Mouse (Mus musculus): ENCODE results near the gene Lancl2.

Lancl2 gene

DNA sequence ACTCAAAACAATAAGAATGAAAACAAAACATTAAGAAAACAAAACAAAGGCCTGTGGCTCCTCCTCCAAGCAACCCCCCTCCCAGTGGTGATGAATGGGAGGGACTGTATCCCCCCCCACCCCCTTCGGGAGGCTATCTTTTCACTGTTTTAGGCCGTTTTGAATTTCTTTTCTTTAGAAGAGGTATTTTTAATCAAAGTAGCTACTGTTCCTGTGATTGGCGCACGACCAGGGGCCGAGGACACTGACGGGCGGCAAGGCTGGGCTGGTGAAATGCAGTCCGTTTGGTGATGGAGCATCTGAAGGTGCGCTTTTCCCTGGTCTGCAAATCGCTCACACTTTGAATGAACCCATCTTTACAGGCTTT is at the start of gene Lancl2:
Lancl2 (plus strand) TSS at position 165 of the 367 bp plus-strand sequence.
- no peak for DNase-seq (ENCODE audit: low spot score)

DNA sequence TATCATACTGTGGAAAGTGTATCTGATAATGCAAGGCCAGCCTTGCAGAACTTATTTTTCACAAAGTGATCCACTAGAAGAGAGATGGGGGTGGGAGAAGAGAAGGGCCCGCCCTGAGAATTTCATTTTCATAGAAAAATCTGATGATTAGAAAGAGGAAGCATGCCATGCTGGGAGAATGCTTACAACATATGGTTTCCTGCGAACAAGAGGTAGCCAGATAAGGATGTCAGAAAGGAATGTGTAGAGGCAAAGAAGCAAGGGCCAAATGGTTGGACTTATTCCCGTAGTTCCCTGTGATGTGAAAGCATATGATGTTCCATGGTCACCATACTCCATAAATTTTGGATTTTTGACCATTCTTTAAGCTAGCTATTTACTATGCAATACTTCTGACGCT is 41.0 kb upstream of the Lancl2 start:
- DNase-seq (ENCODE audit: low spot score), result no peak

DNA sequence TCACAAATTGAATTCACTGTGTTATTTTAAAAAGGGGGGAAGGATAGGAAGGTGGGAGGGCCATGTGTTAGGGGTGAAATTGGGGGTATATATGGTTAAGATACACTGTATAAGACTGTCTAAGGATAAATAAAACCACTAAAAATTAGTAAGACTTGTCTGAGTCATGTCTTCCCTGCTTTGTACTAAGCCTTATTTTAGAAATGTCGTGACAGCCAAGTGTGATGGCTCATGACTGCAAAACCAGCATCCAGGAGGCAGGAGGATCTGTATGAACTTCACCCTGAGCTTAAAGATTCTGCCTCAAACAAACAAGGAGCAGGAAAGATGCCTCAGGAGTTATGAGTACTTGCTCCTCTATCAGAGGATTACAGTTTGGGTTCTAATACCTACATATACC is 18.2 kb upstream of the Lancl2 start:
- no peak for DNase-seq (ENCODE audit: low spot score)

DNA sequence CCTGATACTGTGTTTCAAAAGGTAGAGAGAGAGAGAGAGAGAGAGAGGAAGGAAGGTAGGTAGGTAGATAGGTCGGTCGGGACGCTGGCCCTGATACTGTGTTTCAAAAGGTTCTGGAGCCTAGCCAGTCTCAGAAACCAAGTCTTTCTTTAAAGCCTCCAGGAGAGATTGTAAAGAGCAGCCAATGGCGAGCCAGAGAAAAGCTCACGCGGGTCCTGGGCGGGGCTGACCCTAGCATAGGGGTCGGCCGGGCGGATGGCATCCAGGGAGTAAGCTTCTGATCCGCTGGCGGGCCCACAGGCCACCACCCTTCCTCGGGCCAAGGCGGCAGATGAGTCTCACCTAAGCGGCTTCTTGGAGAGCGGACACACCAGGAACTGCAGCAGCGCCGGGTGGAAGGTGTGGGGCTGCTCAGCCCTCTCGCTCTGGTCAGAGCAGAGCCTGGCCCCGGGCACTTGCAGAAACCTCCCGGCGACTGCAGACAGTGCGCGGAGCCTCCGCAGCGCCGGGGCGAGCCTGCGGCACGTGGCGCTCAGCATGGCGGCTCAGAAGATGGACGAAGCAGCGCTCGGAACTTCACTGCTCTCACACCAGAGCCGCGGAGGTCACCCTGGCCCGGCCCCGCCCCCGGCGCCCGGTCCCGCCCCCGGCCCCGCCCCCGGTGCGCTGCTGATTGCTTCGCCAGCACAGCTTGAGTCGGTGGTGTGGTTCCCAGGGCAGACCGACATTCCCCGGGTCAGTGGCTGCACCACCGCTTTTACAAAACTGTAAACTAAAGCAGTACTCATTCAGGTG is 10.7 kb upstream of the Lancl2 start, which contains the start of gene Pyurf:
Pyurf (minus strand) TSS at position 612 of the 795 bp plus-strand sequence.
- DNase-seq (ENCODE audit: low spot score), result peak; percentile 80

DNA sequence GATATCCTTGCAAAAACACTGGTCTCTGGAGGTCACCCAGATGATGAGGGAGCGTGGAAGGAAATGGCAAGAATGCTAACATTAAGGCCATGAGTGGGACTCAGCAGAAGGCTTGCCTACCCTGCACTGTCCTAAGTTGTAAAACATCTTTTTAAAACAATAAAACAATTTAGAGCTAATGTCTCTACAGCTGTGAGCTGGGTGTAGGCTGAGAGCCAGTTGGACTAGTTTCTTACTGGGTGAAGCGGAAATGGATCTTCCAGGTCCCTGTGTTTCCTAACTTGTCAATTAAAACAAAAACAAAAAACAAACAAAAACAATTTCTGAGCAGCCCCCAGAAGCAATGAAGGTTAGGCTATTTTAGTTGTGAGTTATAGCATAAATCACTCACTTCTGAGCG is 9.2 kb upstream of the Lancl2 start:
- DNase-seq (ENCODE audit: low spot score), result no peak

DNA sequence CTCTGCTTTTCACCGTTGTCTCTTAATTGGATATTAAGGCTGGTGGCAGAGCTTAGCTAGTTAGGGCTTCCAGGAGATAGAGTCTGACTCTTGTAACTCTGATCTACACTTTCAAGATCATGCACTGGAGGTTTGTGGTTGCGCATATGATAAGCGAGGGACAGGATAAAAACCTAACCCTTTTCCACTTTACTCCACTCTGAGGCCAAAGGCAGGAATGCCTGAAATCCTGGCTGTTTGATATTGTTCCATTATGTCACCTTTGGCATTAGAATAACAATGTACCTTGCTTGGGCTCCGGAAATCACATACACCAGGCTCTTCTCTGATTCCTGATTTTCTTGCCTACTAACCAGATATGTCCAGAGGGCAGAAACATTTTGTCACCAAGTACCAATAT is 654 bp upstream of the Lancl2 start:
- DNase-seq (ENCODE audit: low spot score), result no peak

DNA sequence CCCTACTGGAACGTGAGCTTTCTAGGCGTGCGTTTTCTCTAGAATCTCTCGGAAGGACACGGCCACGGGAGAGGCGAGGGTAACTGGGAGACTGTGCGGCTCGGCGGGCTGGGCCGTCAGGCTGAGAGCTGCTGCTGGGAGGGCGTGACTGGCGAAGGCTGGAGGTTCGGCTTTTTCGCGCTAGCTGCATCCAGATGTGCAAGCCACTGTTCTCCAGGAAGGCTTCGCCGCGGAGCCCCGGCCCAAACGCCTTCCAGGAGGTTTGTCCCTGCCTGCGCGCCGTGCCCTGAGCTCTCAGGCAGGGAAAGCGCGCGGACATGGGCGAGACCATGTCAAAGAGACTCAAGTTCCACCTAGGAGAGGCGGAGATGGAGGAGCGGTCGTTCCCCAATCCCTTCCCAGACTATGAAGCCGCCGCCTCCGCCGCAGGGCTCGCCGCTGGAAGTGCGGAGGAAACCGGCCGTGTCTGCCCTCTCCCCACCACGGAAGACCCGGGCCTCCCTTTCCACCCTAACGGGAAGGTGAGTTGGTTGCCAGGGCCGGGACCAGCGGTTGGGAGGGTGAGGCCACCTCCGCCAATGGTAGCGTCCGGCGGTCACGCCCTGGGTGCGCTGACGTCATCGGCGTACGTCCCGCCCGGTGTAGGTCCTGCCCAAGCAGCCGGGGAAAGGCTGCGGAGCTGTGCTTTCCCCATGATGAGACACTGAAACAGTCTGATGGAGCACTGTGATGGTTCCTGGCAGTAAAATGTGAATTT is 581 bp downstream of the Lancl2 start:
- peak; percentile 93 for DNase-seq (ENCODE audit: low spot score)

DNA sequence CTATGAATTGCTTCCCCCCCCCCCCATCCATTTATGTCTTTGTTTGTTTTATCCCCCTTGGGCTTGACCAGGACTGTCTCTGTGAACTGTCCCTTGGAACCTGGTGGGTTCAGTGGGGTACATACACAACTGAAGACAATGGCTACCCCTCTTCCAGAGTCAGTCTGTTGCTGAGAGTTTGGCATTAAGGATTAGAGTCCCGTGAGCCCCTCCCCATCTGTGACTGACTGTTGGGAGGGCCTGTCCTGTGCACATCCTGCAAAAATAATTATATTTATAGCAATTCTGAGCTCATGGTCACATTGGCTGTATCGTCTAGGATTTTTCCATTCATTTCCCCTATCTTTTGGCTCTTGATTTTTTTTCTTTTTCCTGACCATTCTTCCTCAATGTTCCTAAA is 1.4 kb downstream of the Lancl2 start:
- DNase-seq (ENCODE audit: low spot score), result no peak

DNA sequence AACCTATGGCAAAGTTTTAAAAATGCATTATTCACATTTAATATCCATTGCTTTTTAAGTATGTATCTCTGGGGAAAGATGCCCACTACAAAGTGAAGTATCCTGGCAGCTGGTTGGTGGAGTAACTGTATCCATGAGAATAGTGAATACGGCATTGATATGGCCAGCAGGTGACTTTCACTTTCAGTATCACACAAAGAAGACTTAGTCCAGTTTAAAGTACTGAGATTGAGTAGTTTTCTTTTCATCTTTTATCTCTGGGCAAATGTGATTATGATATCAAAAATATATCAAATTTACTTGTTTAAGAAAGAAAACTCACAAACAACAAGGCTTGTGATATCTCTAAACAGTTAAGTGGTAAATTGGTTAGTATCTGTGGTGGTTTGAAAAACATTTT is 4.4 kb downstream of the Lancl2 start:
- DNase-seq (ENCODE audit: low spot score), result no peak

DNA sequence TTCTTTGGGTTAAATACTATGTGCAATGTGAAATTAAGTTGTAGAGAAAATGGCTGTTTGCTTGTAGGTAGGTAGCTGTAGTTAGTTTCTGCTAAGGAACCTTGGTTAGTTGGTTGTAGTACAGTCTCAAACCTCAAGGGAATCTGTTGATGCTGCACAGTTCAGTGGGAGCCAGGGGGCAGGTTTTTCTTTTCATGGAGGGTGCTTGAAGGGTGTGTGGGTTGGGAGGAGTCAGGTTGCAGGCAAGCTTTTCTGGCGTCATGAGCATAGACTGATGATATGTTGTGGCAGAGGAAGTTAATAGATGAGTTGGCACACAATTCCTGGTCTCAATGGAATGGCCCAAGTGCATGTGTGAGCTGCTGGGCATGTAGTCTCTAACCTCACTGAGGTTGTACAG is 9.4 kb downstream of the Lancl2 start:
- DNase-seq (ENCODE audit: low spot score), result no peak

DNA sequence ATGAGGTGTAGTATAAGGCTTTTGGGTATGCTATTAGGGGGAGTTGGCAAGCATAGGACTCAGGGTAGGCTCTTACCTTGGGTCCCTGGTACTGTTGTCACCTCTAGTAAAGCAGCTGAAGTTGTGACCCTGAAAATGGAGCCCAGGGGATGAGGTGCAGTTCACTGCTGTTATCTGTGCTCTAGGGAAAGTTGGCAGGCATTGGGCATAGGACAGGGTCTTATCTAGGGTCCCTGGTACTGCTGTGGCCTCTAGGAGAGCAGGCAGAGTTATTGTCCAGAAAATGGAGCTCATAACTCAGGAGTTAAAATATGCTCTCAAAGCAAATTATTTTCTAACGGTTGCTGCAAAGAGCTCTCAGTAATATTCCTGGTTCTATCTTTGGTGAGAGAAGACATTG is 19.0 kb downstream of the Lancl2 start:
- no peak for DNase-seq (ENCODE audit: low spot score)

DNA sequence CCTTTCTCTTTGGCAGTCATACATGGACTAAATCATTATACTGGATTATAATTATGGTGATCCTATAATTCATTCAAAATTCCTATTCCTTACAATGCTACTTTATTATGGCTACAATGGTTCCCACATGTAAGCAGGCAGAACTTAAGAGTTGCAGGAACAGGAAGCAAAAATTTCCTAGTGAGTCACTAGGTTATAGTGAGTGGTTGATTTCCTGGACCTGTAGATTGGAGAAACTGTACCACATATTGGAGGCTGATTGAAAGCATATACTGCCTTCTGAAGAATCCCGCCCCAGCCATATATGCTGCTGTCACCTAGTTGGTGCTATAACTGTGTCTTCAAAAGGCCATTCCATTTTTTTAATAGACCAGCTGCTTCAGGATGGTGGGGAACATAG is 40.4 kb downstream of the Lancl2 start:
- DNase-seq (ENCODE audit: low spot score), result no peak

DNA sequence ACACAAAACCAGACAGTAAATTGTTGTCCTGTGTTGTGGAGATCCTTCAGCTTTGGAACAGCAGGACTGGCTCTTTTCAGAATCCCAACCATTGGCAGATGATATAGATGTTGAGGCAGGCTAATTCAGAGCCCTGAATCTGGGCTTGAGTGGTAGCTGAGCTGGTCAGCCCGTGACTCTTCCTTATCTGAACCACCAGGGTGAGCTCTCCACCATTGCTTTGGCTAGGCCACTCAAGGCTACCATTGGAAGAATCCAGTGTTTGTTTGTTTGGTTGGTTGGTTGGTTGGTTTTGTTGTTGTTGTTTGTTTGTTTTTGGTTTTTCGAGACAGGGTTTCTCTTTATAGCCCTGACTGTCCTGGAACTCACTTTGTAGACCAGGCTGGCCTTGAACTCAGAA is 41.0 kb downstream of the Lancl2 start:
- DNase-seq (ENCODE audit: low spot score), result no peak

DNA sequence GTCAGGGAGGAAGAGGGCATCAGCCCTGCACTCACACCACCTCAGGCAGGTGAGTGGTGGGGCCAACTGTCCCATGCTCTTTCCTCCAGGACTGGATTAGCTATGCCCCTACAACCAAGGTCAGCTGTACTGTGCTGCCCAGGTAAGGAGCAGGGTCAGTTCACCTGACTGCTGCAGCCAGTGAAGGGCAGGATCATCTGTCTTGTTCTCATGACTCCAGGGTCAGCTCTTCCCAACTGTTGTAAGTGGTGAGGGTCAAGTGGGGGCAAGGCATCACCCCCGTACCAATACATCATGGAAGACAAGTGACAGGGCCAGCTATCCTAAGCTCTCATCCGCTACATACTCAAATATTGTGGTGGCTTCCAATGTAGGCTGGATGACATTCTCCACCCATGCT is 41.8 kb downstream of the Lancl2 start:
- DNase-seq (ENCODE audit: low spot score), result no peak

DNA sequence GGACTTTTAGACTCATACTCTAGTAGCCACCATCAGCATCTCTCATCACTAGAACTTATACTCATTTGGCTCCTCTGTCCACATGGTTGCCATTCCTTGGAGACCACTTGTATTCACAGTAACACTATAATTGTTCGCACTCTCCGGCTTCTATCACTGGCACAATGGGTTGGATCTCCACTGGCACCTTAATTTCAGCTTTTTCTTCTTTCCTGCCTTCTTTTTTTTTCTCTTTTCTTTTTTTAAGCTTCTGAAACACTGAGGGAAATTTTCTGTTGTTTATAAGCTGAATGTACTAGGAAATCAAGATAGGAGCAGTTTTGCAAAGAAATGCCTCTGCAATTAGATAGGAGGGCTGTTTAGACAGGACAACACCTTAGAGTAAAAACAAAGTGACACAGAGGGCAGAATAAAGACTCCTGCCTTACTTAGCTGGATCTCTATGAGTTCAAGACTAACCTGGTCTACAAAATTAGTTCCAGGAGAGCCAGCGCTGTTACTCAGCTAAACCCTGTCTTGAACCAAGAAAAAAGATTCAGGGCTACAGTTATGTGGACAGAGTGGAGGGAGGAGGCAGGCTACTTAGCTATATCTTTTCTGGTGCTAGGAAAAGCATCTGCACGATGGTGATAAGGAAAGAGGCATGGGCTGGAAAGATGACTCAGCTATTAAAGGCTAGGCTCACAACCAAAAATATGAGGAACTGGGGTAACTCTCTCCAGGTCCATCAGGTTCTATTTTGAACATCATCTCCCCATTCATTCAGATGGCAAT is 42.8 kb downstream of the Lancl2 start:
- DNase-seq (ENCODE audit: low spot score), result no peak

DNA sequence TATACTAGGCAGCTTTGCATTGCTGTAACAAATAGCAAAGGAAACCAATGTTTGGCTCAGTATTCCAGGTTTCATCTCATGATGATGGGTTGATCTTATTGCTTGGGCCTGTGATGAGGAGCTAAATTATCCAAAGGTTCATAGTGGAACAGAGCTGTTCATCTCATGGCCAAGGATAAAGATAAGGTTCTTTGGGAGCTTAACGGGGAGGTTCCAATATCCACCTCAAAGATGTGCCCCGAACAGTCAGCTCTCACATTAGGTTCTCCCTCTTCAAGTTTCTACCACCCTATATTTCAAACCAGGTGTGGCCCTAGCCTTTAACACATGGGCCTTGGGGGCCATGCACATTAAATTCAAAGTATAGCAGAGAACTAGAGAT is 43.4 kb downstream of the Lancl2 start:
- no peak for DNase-seq (ENCODE audit: low spot score)

DNA sequence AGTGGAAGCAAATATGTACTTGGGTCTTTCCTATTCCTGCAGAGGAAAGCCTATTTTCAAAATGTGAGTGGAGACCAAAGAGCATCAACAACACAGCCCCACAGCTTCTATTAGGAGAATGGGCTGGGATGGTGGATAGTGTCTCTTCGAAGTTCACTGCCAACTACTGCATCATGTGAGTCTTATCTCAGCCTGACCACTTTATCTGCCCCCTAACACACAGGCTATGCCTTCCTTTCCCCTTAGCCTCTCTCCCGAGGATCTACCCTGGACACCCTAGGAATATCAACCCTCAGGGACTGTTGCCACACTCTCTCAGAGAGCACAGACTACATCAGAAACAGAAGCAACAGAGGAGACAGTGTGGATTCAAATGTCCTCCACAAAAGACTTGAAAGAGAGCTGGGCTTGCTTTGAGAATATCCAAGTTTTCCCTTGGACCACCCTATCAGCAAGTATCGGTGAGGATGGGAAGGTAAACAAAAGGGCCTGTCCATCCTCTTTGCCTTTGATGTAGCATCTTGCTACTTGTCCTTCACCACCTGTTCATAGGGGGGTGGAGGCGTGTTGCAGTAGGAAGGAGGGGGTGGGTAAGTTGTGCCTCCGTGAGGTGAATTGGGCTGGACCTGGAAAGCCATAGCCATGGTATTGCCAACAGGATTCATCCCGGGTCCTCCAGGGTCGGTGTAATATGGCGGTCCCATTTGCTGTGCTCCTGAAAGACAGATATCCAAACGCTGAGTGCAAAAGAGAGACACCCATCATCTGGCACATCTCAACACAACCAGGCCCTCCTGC is 51.8 kb downstream of the Lancl2 start:
- DNase-seq (ENCODE audit: low spot score), result no peak

DNA sequence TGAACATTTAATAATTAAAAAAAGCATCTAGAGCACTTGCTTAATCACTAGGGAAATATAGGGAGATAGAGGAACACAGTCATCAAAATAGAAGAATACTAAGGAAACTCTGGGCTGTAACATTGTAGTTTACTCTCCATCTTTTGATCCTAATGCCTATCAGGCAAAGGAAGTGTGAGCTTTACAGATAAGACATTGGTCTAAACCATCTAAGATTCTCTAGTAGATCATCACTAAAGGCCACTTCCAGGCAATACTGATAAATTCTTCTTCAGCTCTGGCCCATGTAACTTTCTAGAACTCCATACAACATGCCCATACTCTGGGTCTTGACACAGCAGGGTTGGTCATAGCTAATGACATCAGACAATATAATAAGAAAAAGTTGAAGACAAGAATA is 60.7 kb downstream of the Lancl2 start:
- DNase-seq (ENCODE audit: low spot score), result no peak

DNA sequence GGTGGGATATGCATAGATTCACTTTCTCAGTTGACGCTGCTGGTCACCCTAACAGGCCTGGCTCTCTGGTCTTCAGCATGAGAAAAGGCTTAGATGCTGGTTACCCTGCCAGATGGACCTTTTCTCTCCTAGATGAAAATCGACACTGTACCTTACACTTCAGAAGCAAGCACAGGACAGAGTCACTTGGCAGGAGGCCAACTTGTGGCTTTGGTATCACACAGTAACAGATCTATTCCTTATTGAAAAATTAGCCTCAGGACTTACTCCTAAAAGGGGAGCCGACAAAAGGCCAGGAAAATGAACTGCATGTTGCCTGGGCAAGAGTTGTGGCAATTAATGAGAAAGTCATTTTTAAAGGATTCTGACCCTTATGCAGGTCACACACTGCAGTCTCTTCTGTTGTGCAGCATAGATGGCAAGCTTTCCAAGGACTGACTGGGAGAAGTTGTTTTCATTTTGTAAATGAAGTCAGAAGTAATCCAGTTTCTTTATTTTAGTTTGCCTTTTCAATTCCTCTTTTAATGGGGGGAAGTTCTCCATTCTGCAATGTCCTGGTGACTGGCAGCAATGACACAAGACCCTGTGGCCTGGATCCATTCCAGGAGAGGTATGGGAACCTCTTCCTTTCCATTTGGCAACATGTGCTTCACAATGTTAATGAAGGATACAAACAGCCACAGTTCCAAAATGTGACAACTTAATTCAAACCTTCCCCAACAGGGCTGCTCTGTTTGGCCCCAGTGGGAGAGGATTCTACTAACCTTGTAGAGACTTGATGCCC is 62.9 kb downstream of the Lancl2 start:
- DNase-seq (ENCODE audit: low spot score), result no peak

DNA sequence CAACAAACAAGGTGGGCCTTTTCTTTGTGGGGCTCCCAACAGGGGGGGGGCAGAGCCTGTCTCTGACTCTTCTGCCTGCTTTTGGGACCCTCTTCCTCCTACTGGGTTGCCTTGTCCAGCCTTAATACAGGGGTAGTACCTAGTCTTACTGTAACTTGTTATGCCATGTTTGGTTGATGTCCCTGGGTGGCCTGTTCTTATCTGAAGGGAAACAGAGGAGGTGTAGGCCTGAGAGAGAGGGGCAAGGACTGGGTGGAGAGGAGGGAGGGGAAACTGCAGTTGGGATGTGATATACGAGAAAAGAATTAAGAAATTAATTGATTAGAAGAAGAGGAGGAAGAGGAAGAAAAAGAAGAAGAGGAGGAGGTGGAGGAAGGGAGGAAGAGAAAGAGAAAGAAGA is 63.9 kb downstream of the Lancl2 start:
- no peak for DNase-seq (ENCODE audit: low spot score)

Measured in left cerebral cortex, adult 11 months (tissue).